In genomic region chr8:6886779-6887402, GRCm38 (mm10) we compare ENCODE assay signal across 16 mouse cellular contexts.
"Had no signal": no experiment of that assay in that cellular context is flagged by ENCODE, and none has a peak within 500 bp of the region (broad histone marks: within the 10 kb centered on the region; RNA-seq: fewer than 3 reads in every experiment).

No protein-coding gene starts in this region.

- H3K36me3 ChIP-seq: lung, embryonic 15.5 days; midbrain, embryonic 10.5 days; midbrain, embryonic 12.5 days; neural tube, embryonic 12.5 days had no signal

- DNase-seq: liver, postnatal 0 days; lung, adult 2 months; lung, postnatal 14 days; lung, postnatal 36 days; midbrain, embryonic 14.5 days; right cerebral cortex, postnatal 14 days; thymus, adult 18-20 months; thymus, postnatal 14 days; thymus, postnatal 36 days had no signal

- H3K4me1 ChIP-seq: lung, embryonic 15.5 days; midbrain, embryonic 10.5 days; midbrain, embryonic 12.5 days; neural tube, embryonic 12.5 days had no signal

- H3K4me2 ChIP-seq: lung, embryonic 15.5 days; midbrain, embryonic 12.5 days; neural tube, embryonic 12.5 days had no signal

- ATAC-seq: liver, postnatal 0 days; lung, postnatal 0 days; midbrain, embryonic 16.5 days had no signal

- H3K9me3 ChIP-seq: lung, embryonic 15.5 days; midbrain, embryonic 10.5 days; midbrain, embryonic 12.5 days; neural tube, embryonic 12.5 days had no signal

- H3K4me3 ChIP-seq: lung, embryonic 15.5 days; midbrain, embryonic 10.5 days; midbrain, embryonic 12.5 days; neural tube, embryonic 12.5 days had no signal

- H3K27ac ChIP-seq: lung, embryonic 15.5 days; macrophage; midbrain, embryonic 10.5 days; midbrain, embryonic 12.5 days; neural tube, embryonic 12.5 days had no signal

- H3K27me3 ChIP-seq: lung, embryonic 15.5 days; midbrain, embryonic 12.5 days; neural tube, embryonic 12.5 days had no signal

- H3K9ac ChIP-seq: liver, postnatal 0 days; lung, embryonic 15.5 days; midbrain, embryonic 12.5 days; neural tube, embryonic 12.5 days had no signal
